Mouse (Mus musculus) hindbrain, embryonic 11.5 days (tissue): ENCODE measurements at regions not wholly inside any gene's neighbourhood (a gene's known extent, or its start where the extent isn't known, plus 50 kb on each side); places are given as distances from the start of the nearest gene placed in this dataset.
A peak's percentile ranks its signal among the peaks of the same experiment; 100 is the strongest.

ENCODE experiments used
- ATAC-seq: fragments of 200-750 bp; cut with Nextera tagmentation; 2 replicates; pipeline ENCODE4 v1.8.0; 2017; ENCODE audit warnings: mild to moderate bottlenecking, moderate TSS enrichment, moderate library complexity; ENCODE audit not compliant: low FRiP score
- DNase-seq: peaks from one replicate; pipeline ENCODE4 v3.0.0-alpha.2; 2015; ENCODE audit warnings: low spot score
- H3K27ac ChIP-seq: fragments of 300-500 bp; sonication (generic); 2 replicates; pipeline ENCODE4 v1.5.1; 2014; ENCODE audit warnings: mild to moderate bottlenecking, low read depth, low read length
- H3K27me3 ChIP-seq: fragments of 300-500 bp; sonication (generic); 2 replicates; pipeline ENCODE4 v1.6.1; 2014; ENCODE audit warnings: mild to moderate bottlenecking, low read length, moderate library complexity, mixed read lengths; ENCODE audit not compliant: control insufficient read depth, insufficient read depth
- H3K36me3 ChIP-seq: fragments of 300-500 bp; sonication (generic); 2 replicates; pipeline ENCODE4 v1.6.1; 2014; ENCODE audit warnings: mild to moderate bottlenecking, low read length, moderate library complexity, mixed read lengths; ENCODE audit not compliant: control insufficient read depth, insufficient read depth
- H3K4me1 ChIP-seq: fragments of 300-500 bp; sonication (generic); replicated peaks from 2 replicates; pipeline ENCODE4 v1.6.1; 2014; ENCODE audit warnings: low read length, mixed read lengths; ENCODE audit not compliant: control insufficient read depth, insufficient read depth
- H3K4me2 ChIP-seq: fragments of 300-500 bp; sonication (generic); replicated peaks from 2 replicates; pipeline ENCODE4 v1.6.1; 2014; ENCODE audit warnings: mild to moderate bottlenecking, low read depth, low read length
- H3K4me3 ChIP-seq: fragments of 300-500 bp; sonication (generic); 2 replicates; pipeline ENCODE4 v1.5.1; 2014; ENCODE audit warnings: low read depth, low read length
- H3K9ac ChIP-seq: fragments of 300-500 bp; sonication (generic); 2 replicates; pipeline ENCODE4 v1.6.1; 2014; ENCODE audit warnings: low read depth, low read length
- H3K9me3 ChIP-seq: fragments of 300-500 bp; sonication (generic); 2 replicates; pipeline ENCODE4 v1.6.1; 2016; ENCODE audit warnings: low read length; ENCODE audit not compliant: control insufficient read depth
- WGBS: fragments of 180-500 bp; shearing (Covaris S2); extraction: QIAGEN DNeasy Blood & Tissue Kit; methylation state at CpG from one replicate; pipeline ENCODE4 v1.1.7; 2014; 5-methylcytosine and 5-hydroxymethylcytosine counted together

DNA sequence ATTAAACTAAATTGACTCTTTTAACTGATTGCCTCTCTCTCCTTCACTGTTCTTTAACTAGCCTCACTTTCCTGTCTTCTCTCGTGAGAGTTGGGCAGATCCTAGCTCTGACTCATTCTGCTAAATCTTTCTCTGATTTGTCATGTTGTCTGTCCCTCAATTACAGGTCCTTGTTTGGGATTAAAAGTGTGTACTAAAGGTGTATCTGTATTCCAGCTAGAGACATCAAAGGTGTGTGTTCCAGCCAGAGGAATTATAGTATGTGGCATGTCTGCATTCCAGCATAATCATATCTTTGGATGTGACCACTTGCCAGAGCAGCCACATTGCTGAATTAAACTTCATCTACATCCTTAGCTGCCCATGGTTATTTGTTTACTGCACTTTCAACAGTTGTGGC, 167.5 kb upstream of the Fam83b start:
- Histone ChIP-seq H3K9me3 (no peaks in the 10 kb centered on the region), H3K4me3 (no peak overlapping the region), H3K36me3 (no peaks in the 10 kb centered on the region), H3K27me3 (no peaks in the 10 kb centered on the region), H3K4me1 (no peaks in the 10 kb centered on the region), H3K4me2 (no peak overlapping the region), H3K9ac (no peak overlapping the region), H3K27ac (no peak overlapping the region)
- WGBS, result 57% methylated on average over 1 of the region's 1 CpGs
- no peak for ATAC-seq
- DNase-seq, result no peak

DNA sequence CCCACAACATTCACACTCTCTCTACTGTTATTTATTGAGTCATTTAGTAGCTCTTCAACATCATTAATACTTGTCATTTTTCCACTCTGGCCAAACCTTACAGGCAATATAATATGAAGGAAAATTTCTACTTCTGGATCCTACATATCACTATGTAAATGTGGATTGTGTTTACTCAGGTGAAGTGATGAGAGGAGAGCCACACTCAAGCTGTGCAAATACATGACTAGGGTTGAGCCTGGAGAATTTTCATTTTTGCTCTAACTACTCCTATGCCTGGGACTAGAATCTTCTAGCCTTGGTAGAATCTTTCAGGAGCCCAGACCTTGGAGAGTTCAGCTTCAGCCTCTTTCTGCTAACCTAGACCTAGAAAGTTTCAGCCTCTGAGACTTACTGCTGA, 166.9 kb upstream of the Fam83b start:
- no peak for ATAC-seq
- H3K27me3 ChIP-seq, result no peaks in the 10 kb centered on the region

DNA sequence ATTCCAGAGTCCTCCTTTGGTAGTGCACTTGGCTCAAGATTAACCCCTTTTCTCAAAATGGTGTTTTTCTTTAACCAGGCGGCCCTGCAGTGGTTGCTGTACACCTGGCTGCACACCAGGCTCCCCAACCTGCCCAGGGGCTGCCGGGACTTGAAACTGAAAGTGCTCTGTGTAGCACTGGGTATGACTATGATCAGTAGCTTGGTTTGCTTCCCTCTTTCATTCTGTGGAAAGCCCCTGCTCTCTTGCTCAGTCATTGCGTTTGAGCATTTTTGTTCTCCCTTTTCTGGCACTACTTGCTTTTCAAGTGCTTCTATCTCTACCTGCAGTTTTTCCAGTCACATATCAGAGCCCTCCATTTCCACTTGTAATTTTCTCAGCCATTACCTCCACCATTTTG, 156.0 kb upstream of the Fam83b start:
- no peak overlapping the region for H3K4me3 ChIP-seq
- 85% methylated on average over 3 of the region's 3 CpGs for WGBS
- DNase-seq, result no peak
- no peaks in the 10 kb centered on the region for H3K27me3 ChIP-seq
- no peak overlapping the region for H3K4me2 ChIP-seq
- H3K36me3 ChIP-seq, result no peaks in the 10 kb centered on the region
- no peaks in the 10 kb centered on the region for H3K4me1 ChIP-seq
- ATAC-seq, result no peak
- H3K9me3 ChIP-seq, result no peaks in the 10 kb centered on the region
- H3K27ac ChIP-seq, result no peak overlapping the region
- no peak overlapping the region for H3K9ac ChIP-seq

More for the DNA sequence above, 166.9 kb upstream of the Fam83b start:
- Histone ChIP-seq H3K4me3 (no peak overlapping the region), H3K4me2 (no peak overlapping the region), H3K9me3 (no peaks in the 10 kb centered on the region), H3K4me1 (no peaks in the 10 kb centered on the region), H3K36me3 (no peaks in the 10 kb centered on the region), H3K27ac (no peak overlapping the region), H3K9ac (no peak overlapping the region)
- DNase-seq, result no peak

DNA sequence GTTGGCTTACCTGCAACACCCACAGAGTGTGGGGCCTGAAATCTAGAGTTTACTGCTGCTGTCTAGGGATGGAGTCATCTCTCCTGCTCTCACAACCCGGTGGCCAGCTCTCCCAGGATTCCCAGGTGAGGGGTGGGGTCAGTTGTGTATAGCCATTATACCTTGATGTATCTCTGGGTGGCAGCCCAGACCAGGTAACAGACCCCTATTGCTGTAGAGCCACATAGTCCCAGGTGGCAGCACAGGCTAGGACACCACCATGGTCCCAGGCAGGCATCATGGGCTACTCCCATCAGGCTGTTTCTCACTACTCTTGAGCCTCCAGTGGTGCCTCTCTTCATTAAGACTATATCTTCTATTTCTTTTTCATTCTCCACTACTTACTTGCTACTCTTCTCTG, 148.9 kb upstream of the Fam83b start:
- H3K27ac ChIP-seq, result no peak overlapping the region
- no peaks in the 10 kb centered on the region for H3K4me1 ChIP-seq
- no peaks in the 10 kb centered on the region for H3K9me3 ChIP-seq
- no peak overlapping the region for H3K4me2 ChIP-seq
- 83% methylated on average over 1 of the region's 1 CpGs for WGBS
- H3K36me3 ChIP-seq, result no peaks in the 10 kb centered on the region
- DNase-seq (no peak), ATAC-seq (no peak)
- H3K9ac ChIP-seq, result no peak overlapping the region
- H3K27me3 ChIP-seq, result no peaks in the 10 kb centered on the region
- no peak overlapping the region for H3K4me3 ChIP-seq

DNA sequence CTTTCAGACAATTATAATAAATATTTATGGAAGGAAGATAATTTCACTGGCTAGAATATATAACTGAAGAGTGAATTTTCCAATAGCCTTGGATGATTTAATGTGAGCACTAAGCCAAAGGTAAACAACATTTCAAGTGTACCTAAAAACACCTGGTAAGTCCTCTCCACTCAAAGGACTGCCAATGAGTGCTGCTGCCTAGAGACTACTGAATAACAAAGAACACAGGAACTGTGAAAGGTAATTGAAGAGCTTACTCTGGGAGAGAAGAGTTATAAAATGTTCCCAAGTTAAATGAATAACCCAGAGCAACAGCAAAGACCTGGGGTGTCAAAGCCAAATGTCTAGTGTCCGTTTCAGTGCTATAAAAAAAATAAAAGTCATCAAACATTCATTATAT, 139.5 kb upstream of the Fam83b start:
- DNase-seq, result no peak
- Histone ChIP-seq H3K4me3 (no peak overlapping the region), H3K36me3 (no peaks in the 10 kb centered on the region), H3K9me3 (no peaks in the 10 kb centered on the region), H3K9ac (no peak overlapping the region), H3K4me1 (no peaks in the 10 kb centered on the region), H3K4me2 (no peak overlapping the region), H3K27ac (no peak overlapping the region), H3K27me3 (no peaks in the 10 kb centered on the region)
- ATAC-seq, result no peak
- 56% methylated on average over 1 of the region's 1 CpGs for WGBS

DNA sequence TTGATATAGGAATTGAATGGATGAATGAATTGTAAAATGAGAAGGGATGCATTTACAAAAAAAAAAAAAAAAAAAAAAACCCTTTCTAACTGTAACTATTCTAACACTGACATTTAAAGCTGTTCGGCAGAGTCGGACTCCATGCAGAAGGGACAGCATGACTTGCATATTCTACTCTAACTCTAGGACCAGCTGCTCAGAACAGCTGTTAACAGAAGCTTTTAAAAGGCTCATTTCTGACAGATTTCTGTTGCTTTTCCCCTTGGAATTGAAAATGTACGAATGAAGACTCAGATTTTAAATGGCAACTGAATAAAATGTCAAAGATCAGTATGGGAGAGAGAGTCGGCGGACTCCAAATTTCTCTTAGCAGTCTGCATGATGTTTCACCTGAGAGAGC, 138.9 kb upstream of the Fam83b start:
- Histone ChIP-seq H3K4me3 (no peak overlapping the region), H3K4me2 (no peak overlapping the region), H3K27me3 (no peaks in the 10 kb centered on the region), H3K27ac (no peak overlapping the region), H3K36me3 (no peaks in the 10 kb centered on the region), H3K9me3 (no peaks in the 10 kb centered on the region), H3K9ac (no peak overlapping the region), H3K4me1 (no peaks in the 10 kb centered on the region)
- DNase-seq, result no peak
- no peak for ATAC-seq
- 86% methylated on average over 5 of the region's 5 CpGs for WGBS

DNA sequence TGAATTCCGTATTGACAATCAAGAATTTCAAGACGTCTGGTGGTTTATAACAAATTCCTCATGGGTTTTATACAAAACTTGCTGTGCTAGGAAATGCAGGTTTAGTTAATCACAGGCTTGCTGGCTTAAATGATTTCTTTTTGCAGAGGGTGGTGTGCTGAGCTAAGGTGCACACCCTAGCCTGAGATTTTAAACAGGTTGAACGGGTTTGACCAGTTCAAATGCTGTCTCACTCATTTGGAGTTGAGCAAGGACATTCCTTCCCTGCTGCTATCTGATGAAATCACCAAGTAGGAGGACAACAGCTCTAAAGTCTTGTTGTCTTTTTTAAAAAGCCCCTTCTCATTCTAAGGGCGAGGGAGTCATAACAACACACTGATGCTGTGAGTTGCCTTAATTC, 128.6 kb upstream of the Fam83b start:
- Histone ChIP-seq H3K4me2 (no peak overlapping the region), H3K4me1 (no peaks in the 10 kb centered on the region), H3K9ac (no peak overlapping the region), H3K27ac (no peak overlapping the region), H3K27me3 (no peaks in the 10 kb centered on the region), H3K36me3 (no peaks in the 10 kb centered on the region), H3K4me3 (no peak overlapping the region), H3K9me3 (no peaks in the 10 kb centered on the region)
- 68% methylated on average over 4 of the region's 4 CpGs for WGBS
- ATAC-seq, result no peak
- no peak for DNase-seq

DNA sequence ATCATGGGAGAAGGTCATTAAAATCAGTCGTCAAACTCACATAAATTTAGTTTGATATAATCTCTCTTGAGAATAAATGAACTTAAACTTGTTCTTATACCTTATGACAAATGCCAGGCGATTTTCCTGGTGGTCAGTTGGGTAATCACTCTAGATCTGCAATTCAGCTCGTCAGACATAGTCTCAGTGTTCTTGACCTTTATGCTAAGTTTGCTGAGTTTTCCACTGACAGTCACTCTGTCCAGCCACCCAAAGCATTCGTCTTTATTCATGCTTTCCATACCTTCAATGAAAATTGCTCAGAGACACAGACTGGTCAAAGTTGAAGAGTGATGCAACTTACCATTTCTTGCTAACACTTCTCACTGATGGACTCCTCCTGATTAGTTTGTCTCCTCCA, 126.1 kb upstream of the Fam83b start:
- 81% methylated on average over 4 of the region's 4 CpGs for WGBS
- DNase-seq (no peak), ATAC-seq (no peak)
- no peak overlapping the region for H3K9ac ChIP-seq
- H3K9me3 ChIP-seq, result no peaks in the 10 kb centered on the region
- H3K27me3 ChIP-seq, result no peaks in the 10 kb centered on the region
- H3K36me3 ChIP-seq, result no peaks in the 10 kb centered on the region
- no peak overlapping the region for H3K4me3 ChIP-seq
- no peaks in the 10 kb centered on the region for H3K4me1 ChIP-seq
- H3K27ac ChIP-seq, result no peak overlapping the region
- H3K4me2 ChIP-seq, result no peak overlapping the region

DNA sequence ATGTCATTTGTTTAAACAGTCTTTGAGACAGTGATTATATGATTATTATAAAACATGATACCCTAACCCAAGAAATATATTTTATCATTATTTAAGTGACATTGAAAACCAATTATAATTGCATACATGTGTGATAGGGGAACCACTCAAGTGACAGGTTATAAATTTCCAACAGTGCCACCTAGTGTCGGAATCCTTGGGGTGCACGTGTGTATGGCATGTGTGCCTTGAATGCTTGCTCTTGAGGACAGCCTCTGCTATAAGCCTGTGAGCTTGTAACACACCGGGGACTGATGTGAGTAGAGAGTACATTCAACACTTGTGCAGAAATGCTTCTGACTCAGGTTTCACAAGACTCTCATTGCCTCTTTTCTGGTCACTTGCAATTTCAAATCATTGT, 93.9 kb upstream of the Fam83b start:
- 22% methylated on average over 3 of the region's 3 CpGs for WGBS
- H3K4me3 ChIP-seq, result no peak overlapping the region
- DNase-seq (peak; percentile 81), ATAC-seq (peak; percentile 86)
- H3K9me3 ChIP-seq, result no peaks in the 10 kb centered on the region
- no peaks in the 10 kb centered on the region for H3K4me1 ChIP-seq
- H3K36me3 ChIP-seq, result no peaks in the 10 kb centered on the region
- H3K27me3 ChIP-seq, result no peaks in the 10 kb centered on the region
- H3K27ac ChIP-seq, result no peak overlapping the region
- H3K4me2 ChIP-seq, result no peak overlapping the region
- H3K9ac ChIP-seq, result no peak overlapping the region
